Mouse (Mus musculus): ENCODE results near the gene Ppp1r12b.

GRCm38 (mm10) chr1:134708274-134708673 is 247.5 kb downstream of the Ppp1r12b start:
- TF ChIP-seq POU5F1 (IDR thresholded peaks at IDR 0.05; ENCODE audit: borderline replicate concordance, low read length) = no peak
- no peak for TF ChIP-seq CTCF (conservative IDR thresholded peaks at IDR 0.05; ENCODE audit: low read length)
